Mouse (Mus musculus) small intestine, adult 2 months (tissue): Measurements from ENCODE around the gene Arl5b.

Experiments
- CTCF ChIP-seq: fragments of 200-500 bp; IDR thresholded peaks from 2 replicates; pipeline ENCODE4 v1.5.1; 2012; ENCODE audit warnings: low read depth, mild to moderate bottlenecking, control low read depth, inconsistent platforms, low read length, moderate library complexity, mixed read lengths; ENCODE audit not compliant: insufficient replicate concordance, insufficient read length; ENCODE audit errors: extremely low read depth
- POLR2A ChIP-seq: fragments of 200-500 bp; IDR thresholded peaks from 2 replicates; pipeline ENCODE4 v1.6.1; 2012; ENCODE audit warnings: low read depth, mild to moderate bottlenecking, control low read depth, inconsistent platforms, low read length, moderate library complexity

GRCm38 (mm10) chr2:15121217-15121680 lies 72.1 kb downstream of the Arl5b start:
- TF ChIP-seq CTCF (no peak), POLR2A (no peak)
